ENCODE assay signal across 9 mouse cellular contexts in the genomic region with DNA sequence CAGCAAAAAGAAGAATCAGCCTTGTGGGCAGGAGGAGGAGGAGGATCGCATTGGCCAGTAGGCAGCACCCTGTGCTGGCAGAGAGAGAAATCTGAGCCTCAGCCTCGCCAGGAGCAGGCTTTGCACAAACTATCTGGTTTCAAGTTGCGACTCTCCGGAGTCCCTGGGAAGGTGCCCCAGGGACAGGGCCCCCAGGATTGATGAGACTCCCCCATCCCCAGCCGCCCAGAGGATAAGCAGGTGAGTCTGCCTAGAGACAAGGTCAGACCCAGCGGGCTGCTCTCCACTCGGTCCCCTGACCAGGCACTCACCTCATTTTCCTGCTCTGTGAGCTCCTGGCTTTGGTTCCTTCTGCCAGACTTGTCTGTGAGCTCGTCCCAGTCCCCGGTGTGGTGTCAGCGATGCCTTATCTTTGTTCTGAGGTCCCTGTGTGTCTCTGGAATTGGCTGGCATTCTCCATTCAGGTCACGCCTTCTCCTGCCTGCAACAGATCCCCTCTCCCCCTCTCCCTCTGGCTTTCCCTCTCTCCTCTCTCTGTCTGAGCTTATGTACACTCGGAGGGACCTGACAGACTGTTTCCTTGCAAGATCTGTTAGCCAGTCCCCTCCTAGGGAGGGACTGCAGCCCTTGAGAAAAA. TPM values are rescaled to one million over a fixed set of nuclear protein-coding genes. Genes with fewer than 3 reads are reported as not detected.
A peak's percentile ranks its signal among the peaks of the same experiment; 100 is the strongest.
DNase-seq lines count a peak whose midpoint lies in the region; ATAC-seq and TF ChIP-seq lines count a peak whose summit lies in the region.
"Had no signal": no experiment of that assay in that cellular context is flagged by ENCODE, and none has a peak within 500 bp of the region (broad histone marks: within the 10 kb centered on the region; RNA-seq: fewer than 3 reads in every experiment).

TSS of gene Rtp4 (plus strand) at position 57 of the 637 bp plus-strand sequence.
TSS of gene Masp1 (minus strand) at position 581 of the 637 bp plus-strand sequence.

- peaks cover 48% of the 10 kb centered on the region for H3K4me1 ChIP-seq in kidney, embryonic 15.5 days
- H3K4me1 ChIP-seq in forebrain, postnatal 0 days (ENCODE audit: insufficient read depth), result peaks cover 38% of the 10 kb centered on the region
- H3K4me1 ChIP-seq in intestine, embryonic 14.5 days (replicated peaks; ENCODE audit: control insufficient read depth, insufficient read depth, low read length), result peaks cover 29% of the 10 kb centered on the region
- peaks cover 53% of the 10 kb centered on the region for H3K4me1 ChIP-seq in midbrain, embryonic 12.5 days

- WGBS in kidney, embryonic 15.5 days, result 3% methylated on average over 12 of the region's 12 CpGs
- WGBS in forebrain, postnatal 0 days, result 1% methylated on average over 12 of the region's 12 CpGs
- WGBS in intestine, embryonic 14.5 days, result 2% methylated on average over 12 of the region's 12 CpGs
- 0% methylated on average over 12 of the region's 12 CpGs for WGBS in midbrain, embryonic 12.5 days

- peak within 1 kb of the TSS; percentile 40 for H3K4me3 ChIP-seq in kidney, embryonic 15.5 days (replicated peaks)
- peak within 1 kb of the TSS; percentile 48 for H3K4me3 ChIP-seq in forebrain, postnatal 0 days (ENCODE audit: low read depth, low read length)
- peak within 1 kb of the TSS; percentile 33 for H3K4me3 ChIP-seq in intestine, embryonic 14.5 days (ENCODE audit: low read depth, low read length)
- H3K4me3 ChIP-seq in midbrain, embryonic 12.5 days, result peak within 1 kb of the TSS; percentile 55

- no peaks in the 10 kb centered on the region for H3K36me3 ChIP-seq in kidney, embryonic 15.5 days
- no peaks in the 10 kb centered on the region for H3K36me3 ChIP-seq in forebrain, postnatal 0 days (ENCODE audit: insufficient read depth)
- H3K36me3 ChIP-seq in intestine, embryonic 14.5 days (ENCODE audit: control insufficient read depth, insufficient read depth, low read length), result no peaks in the 10 kb centered on the region
- no peaks in the 10 kb centered on the region for H3K36me3 ChIP-seq in midbrain, embryonic 12.5 days

- peak within 1 kb of the TSS; percentile 88 for H3K27ac ChIP-seq in kidney, embryonic 15.5 days
- peak within 1 kb of the TSS; percentile 91 for H3K27ac ChIP-seq in forebrain, postnatal 0 days (ENCODE audit: low read depth, low read length)
- peak within 1 kb of the TSS; percentile 34; the same call in 1 of the 2 replicates for H3K27ac ChIP-seq in intestine, embryonic 14.5 days (ENCODE audit: low read depth)
- peak within 1 kb of the TSS; percentile 92 for H3K27ac ChIP-seq in midbrain, embryonic 12.5 days (replicated peaks)

- H3K9me3 ChIP-seq in kidney, embryonic 15.5 days (replicated peaks), result no peaks in the 10 kb centered on the region
- 0 out of 2 replicates have a peak, but pooled peaks cover 2% of the 10 kb centered on the region for H3K9me3 ChIP-seq in forebrain, postnatal 0 days (ENCODE audit: low read length)
- no peaks in the 10 kb centered on the region for H3K9me3 ChIP-seq in intestine, embryonic 14.5 days (ENCODE audit: control insufficient read depth, low read length)
- no peaks in the 10 kb centered on the region for H3K9me3 ChIP-seq in midbrain, embryonic 12.5 days

- H3K9ac ChIP-seq in kidney, embryonic 15.5 days, result peak within 1 kb of the TSS; percentile 25; the same call in 1 of the 2 replicates
- H3K9ac ChIP-seq in forebrain, postnatal 0 days, result peak within 1 kb of the TSS; percentile 71
- H3K9ac ChIP-seq in intestine, embryonic 14.5 days (ENCODE audit: low read length), result peak within 1 kb of the TSS; percentile 25
- peak within 1 kb of the TSS; percentile 78 for H3K9ac ChIP-seq in midbrain, embryonic 12.5 days (replicated peaks)

- peak; percentile 89 for ATAC-seq in kidney, embryonic 15.5 days (replicated peaks; ENCODE audit: low FRiP score)
- peak; percentile 64 for ATAC-seq in forebrain, postnatal 0 days
- ATAC-seq in intestine, embryonic 14.5 days (replicated peaks; ENCODE audit: low FRiP score, low TSS enrichment, low read depth), result 0 out of 2 replicates have a peak, but pooled peaks have one; percentile 36
- ATAC-seq in midbrain, embryonic 12.5 days (ENCODE audit: low FRiP score, low read depth), result peak; percentile 90

- TF ChIP-seq CTCF in forebrain, postnatal 0 days (IDR thresholded peaks at IDR 0.05; ENCODE audit: low read depth), result no peak

- H3K4me2 ChIP-seq in kidney, embryonic 15.5 days, result peak within 1 kb of the TSS; percentile 64
- peak within 1 kb of the TSS; percentile 76 for H3K4me2 ChIP-seq in forebrain, postnatal 0 days (ENCODE audit: low read depth)
- peak within 1 kb of the TSS; percentile 51 for H3K4me2 ChIP-seq in intestine, embryonic 14.5 days (ENCODE audit: low read length)
- peak within 1 kb of the TSS; percentile 77 for H3K4me2 ChIP-seq in midbrain, embryonic 12.5 days (replicated peaks)

- H3K27me3 ChIP-seq in kidney, embryonic 15.5 days, result no peaks in the 10 kb centered on the region
- H3K27me3 ChIP-seq in forebrain, postnatal 0 days (ENCODE audit: insufficient read depth, low read length), result no peaks in the 10 kb centered on the region
- no peaks in the 10 kb centered on the region for H3K27me3 ChIP-seq in intestine, embryonic 14.5 days (replicated peaks; ENCODE audit: control insufficient read depth, insufficient read depth, low read length)
- no peaks in the 10 kb centered on the region for H3K27me3 ChIP-seq in midbrain, embryonic 12.5 days

- no peak for DNase-seq in kidney, adult 18-20 months
- DNase-seq in adrenal gland, postnatal 25 days, result peak; percentile 53
- peak; percentile 71 for DNase-seq in forebrain, postnatal 0 days
- DNase-seq in intestine, embryonic 14.5 days (ENCODE audit: low spot score), result no peak
- DNase-seq in testis, postnatal 10 days (ENCODE audit: low spot score), result peak; percentile 50
- no peak for DNase-seq in lung, postnatal 25 days (ENCODE audit: low spot score)

RNA-seq across cellular contexts. Expression of gene Rtp4, which starts in this region (rescaled TPM):
- polyA plus RNA-seq in kidney, embryonic 15.5 days (2015; fragmentation: Nextera tagmentation; extraction: Ambion mirVana), result 9.7 and 10.9 TPM in 2 replicates
- total RNA-seq in adrenal gland, postnatal 25 days (2021), result 9.7 and 15.2 TPM in 2 replicates
- 7.3 and 7.4 TPM in 2 replicates for total RNA-seq in forebrain, postnatal 0 days (2014; rRNA removed)
- 7.7 and 7.8 TPM in 2 replicates for polyA plus RNA-seq in forebrain, postnatal 0 days (2015; fragmentation: Nextera tagmentation; extraction: Ambion mirVana)
- 4.9 and 6.2 TPM in 2 replicates for polyA plus RNA-seq in intestine, embryonic 14.5 days (2014; fragmentation: Nextera tagmentation; extraction: Ambion mirVana)
- 2.9 and 3.0 TPM in 2 replicates for polyA plus RNA-seq in midbrain, embryonic 12.5 days (2016; fragmentation: Nextera tagmentation; extraction: Ambion mirVana)

RNA-seq across cellular contexts. Expression of gene Masp1, which starts in this region (rescaled TPM):
- polyA plus RNA-seq in kidney, embryonic 15.5 days (2015; fragmentation: Nextera tagmentation; extraction: Ambion mirVana), result 6.8 and 8.3 TPM in 2 replicates
- total RNA-seq in adrenal gland, postnatal 25 days (2021), result 119 TPM in 2 replicates
- 32.2 and 37.1 TPM in 2 replicates for total RNA-seq in forebrain, postnatal 0 days (2014; rRNA removed)
- polyA plus RNA-seq in forebrain, postnatal 0 days (2015; fragmentation: Nextera tagmentation; extraction: Ambion mirVana), result 22.0 and 23.3 TPM in 2 replicates
- 6.0 and 6.4 TPM in 2 replicates for polyA plus RNA-seq in intestine, embryonic 14.5 days (2014; fragmentation: Nextera tagmentation; extraction: Ambion mirVana)
- polyA plus RNA-seq in midbrain, embryonic 12.5 days (2016; fragmentation: Nextera tagmentation; extraction: Ambion mirVana), result 32.0 and 32.8 TPM in 2 replicates
- total RNA-seq: hematopoietic stem cell, adult 5-6 weeks had no signal

Comparison
In these comparisons a context has a peak if more than half of its experiments do, and no peak if none do; other contexts are left out.
1. ATAC-seq: peak in every context shown above with its lines; median percentile 90 in midbrain, embryonic 12.5 days; 89 in kidney, embryonic 15.5 days; 64 in forebrain, postnatal 0 days; 36 in intestine, embryonic 14.5 days.
2. H3K27ac ChIP-seq: peak in every context shown above with its lines; median percentile 92 in midbrain, embryonic 12.5 days; 91 in forebrain, postnatal 0 days; 88 in kidney, embryonic 15.5 days; 34 in intestine, embryonic 14.5 days.
3. H3K9ac ChIP-seq: peak in every context shown above with its lines; median percentile 78 in midbrain, embryonic 12.5 days; 71 in forebrain, postnatal 0 days; 25 in kidney, embryonic 15.5 days; 25 in intestine, embryonic 14.5 days.
4. DNase-seq: peak in adrenal gland, postnatal 25 days (single experiment), forebrain, postnatal 0 days (single experiment) and testis, postnatal 10 days (single experiment); none in kidney, adult 18-20 months (single experiment), intestine, embryonic 14.5 days (single experiment) and lung, postnatal 25 days (single experiment).
5. Peak in every context shown above with its lines, with median percentiles within 50 percentile points of each other: H3K4me2 ChIP-seq and H3K4me3 ChIP-seq.